Mouse (Mus musculus) cortical plate, adult 2 months (tissue): ENCODE results near the gene Gucy2e.
A peak's percentile ranks its signal among the peaks of the same experiment; 100 is the strongest.

Experiments
- CTCF ChIP-seq: fragments of 200-500 bp; IDR thresholded peaks from 2 replicates; pipeline ENCODE4 v1.5.1; 2011; ENCODE audit warnings: mild to moderate bottlenecking, control low read depth, low read length; ENCODE audit not compliant: insufficient read depth; ENCODE audit errors: extremely low read depth
- POLR2A ChIP-seq: fragments of 200-500 bp; IDR thresholded peaks from 2 replicates; pipeline ENCODE4 v1.6.1; 2011; ENCODE audit warnings: mild to moderate bottlenecking, low read length, control low read depth; ENCODE audit not compliant: insufficient read depth; ENCODE audit errors: extremely low read depth

DNA sequence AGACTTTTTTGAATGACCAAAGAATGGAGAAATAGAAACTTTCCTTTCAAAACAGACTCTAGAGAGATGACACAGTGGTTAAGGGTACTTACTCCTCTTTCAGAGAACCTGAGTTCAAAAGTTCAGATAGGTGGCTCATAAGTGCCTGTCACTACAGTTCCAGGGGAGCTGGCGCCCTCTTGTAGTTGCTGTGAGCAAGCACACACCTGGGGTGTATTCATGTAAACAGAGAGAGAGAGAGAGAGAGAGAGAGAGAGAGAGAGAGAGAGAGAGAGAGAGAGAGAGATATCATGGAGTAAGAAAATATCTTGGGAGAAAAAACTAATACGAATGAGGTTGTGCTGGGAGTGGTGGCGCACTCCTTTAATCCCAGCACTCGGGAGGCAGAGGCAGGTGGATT, 56.7 kb downstream of the Gucy2e start:
- TF ChIP-seq CTCF: 0 out of 2 replicates have a peak, but pooled peaks have one; percentile 2
- TF ChIP-seq POLR2A: no peak
